Mouse (Mus musculus) kidney, adult 2 months (tissue): ENCODE results near the gene Mcu. TPM values are rescaled to one million over a fixed set of nuclear protein-coding genes. Genes with fewer than 3 reads are reported as not detected.

Source experiments
- DNase-seq: peaks from one replicate; pipeline ENCODE4 v3.0.0; 2021
- H3K27ac ChIP-seq: fragments of 200-500 bp; 2 replicates; pipeline ENCODE4 v1.5.1; 2012; ENCODE audit warnings: low read depth, low read length, control low read depth, inconsistent platforms; ENCODE audit not compliant: insufficient read depth
- H3K27me3 ChIP-seq: fragments of 200-500 bp; replicated peaks from 2 replicates; pipeline ENCODE4 v1.6.1; 2012; ENCODE audit warnings: mild to moderate bottlenecking, moderate library complexity, low read length, inconsistent platforms; ENCODE audit not compliant: control insufficient read depth, insufficient read depth
- H3K36me3 ChIP-seq: fragments of 200-500 bp; 2 replicates; pipeline ENCODE4 v1.6.1; 2012; ENCODE audit warnings: mild to moderate bottlenecking, moderate library complexity, low read length, inconsistent platforms; ENCODE audit not compliant: control insufficient read depth, insufficient read depth
- H3K4me1 ChIP-seq: fragments of 200-500 bp; 2 replicates; pipeline ENCODE4 v1.6.1; 2011; ENCODE audit warnings: low read length; ENCODE audit not compliant: control insufficient read depth, insufficient read depth
- H3K4me3 ChIP-seq: fragments of 200-500 bp; 2 replicates; pipeline ENCODE4 v1.5.1; 2011; ENCODE audit warnings: mild to moderate bottlenecking, low read depth, low read length, control low read depth; ENCODE audit not compliant: insufficient read depth
- CTCF ChIP-seq: fragments of 200-500 bp; conservative IDR thresholded peaks from 2 replicates; pipeline ENCODE4 v1.5.1; 2011; ENCODE audit warnings: low read depth, mild to moderate bottlenecking, control low read depth, low read length, moderate library complexity, mixed read lengths; ENCODE audit not compliant: insufficient read depth, insufficient read length
- POLR2A ChIP-seq: fragments of 200-500 bp; IDR thresholded peaks from one replicate; pipeline ENCODE4 v1.6.1; 2011; ENCODE audit warnings: low read depth, low read length, control low read depth
- WGBS: fragments of 180-500 bp; shearing (Covaris S2); methylation state at CpG from one replicate; pipeline ENCODE4 v1.1.7; 2018; 5-methylcytosine and 5-hydroxymethylcytosine counted together
- polyA plus RNA-seq: library from polyadenylated mRNA; depleted of rRNA; stranded (reverse); fragments of >200 nt; gene quantifications from 2 replicates; pipeline ENCODE4 v1.2.3, GENCODE M21; 2012

The Mcu gene
- polyA plus RNA-seq, 1 experiment, result 16.2 TPM

GRCm38 (mm10) chr10:59459767-59460166 lies 156.7 kb downstream of the Mcu start:
- Histone ChIP-seq H3K27me3 (no peaks in the 10 kb centered on the region), H3K27ac (no peak overlapping the region), H3K4me3 (no peak overlapping the region), H3K36me3 (no peaks in the 10 kb centered on the region), H3K4me1 (0 out of 2 replicates have a peak, but pooled peaks cover 2% of the 10 kb centered on the region)
- TF ChIP-seq CTCF (no peak), POLR2A (no peak)
- peak; percentile 33 for DNase-seq
- WGBS, result 76% methylated on average over 12 of the region's 12 CpGs

- Histone ChIP-seq H3K4me3 (no peak overlapping the region), H3K27me3 (no peaks in the 10 kb centered on the region), H3K27ac (no peak overlapping the region), H3K4me1 (no peaks in the 10 kb centered on the region), H3K36me3 (no peaks in the 10 kb centered on the region)
- no peak for TF ChIP-seq CTCF
- TF ChIP-seq POLR2A, result no peak
- DNase-seq, result no peak
- WGBS, result 97% methylated on average over 15 of the region's 15 CpGs
Observed at GRCm38 (mm10) chr10:59454631-59455030, 161.9 kb downstream of the Mcu start.

DNA sequence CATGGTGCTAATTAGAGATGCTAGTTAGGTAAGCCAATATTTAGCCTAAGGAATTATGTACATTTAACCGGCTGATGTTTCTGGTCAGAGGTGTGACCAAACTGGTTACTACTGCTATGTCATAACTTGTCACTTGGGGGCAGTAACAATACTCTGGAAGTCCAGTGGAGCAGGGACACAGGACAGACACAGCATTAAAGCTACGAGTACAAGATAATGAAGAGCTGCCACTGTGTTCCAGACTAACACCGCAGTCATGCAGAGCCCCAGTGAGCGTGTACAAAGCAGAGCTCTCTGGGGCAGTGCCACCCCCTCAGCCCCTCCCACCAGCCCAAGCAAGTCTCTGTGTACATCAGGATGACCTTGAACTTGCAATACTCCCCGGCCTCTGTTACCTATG lies 164.7 kb downstream of the Mcu start:
- H3K27me3 ChIP-seq, result no peaks in the 10 kb centered on the region
- peak; percentile 48 for DNase-seq
- no peaks in the 10 kb centered on the region for H3K36me3 ChIP-seq
- no peak overlapping the region for H3K27ac ChIP-seq
- WGBS, result 46% methylated on average over 5 of the region's 5 CpGs
- H3K4me1 ChIP-seq, result no peaks in the 10 kb centered on the region
- peak; percentile 54 for TF ChIP-seq CTCF
- TF ChIP-seq POLR2A, result no peak
- H3K4me3 ChIP-seq, result no peak overlapping the region

DNA sequence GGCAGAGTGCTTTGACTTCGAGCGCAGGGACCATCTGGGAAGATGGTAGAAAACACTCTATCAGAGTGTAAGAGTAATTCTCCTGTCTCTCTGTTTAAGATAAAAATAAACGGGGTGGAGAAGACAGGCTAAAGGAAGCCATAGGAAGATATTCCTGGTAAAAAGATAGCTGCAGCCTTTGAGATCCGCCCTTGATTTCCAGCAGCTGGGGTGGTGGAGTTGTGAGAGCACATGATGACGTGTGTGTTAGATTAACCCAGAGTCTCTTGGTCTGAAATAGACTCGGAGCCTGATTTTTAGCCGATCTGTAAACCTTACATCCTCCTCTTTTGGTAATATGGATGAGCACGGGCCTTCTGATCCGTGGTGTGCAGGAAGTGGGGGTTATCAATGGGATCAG lies 168.9 kb downstream of the Mcu start:
- no peaks in the 10 kb centered on the region for H3K36me3 ChIP-seq
- 68% methylated on average over 9 of the region's 9 CpGs for WGBS

DNA sequence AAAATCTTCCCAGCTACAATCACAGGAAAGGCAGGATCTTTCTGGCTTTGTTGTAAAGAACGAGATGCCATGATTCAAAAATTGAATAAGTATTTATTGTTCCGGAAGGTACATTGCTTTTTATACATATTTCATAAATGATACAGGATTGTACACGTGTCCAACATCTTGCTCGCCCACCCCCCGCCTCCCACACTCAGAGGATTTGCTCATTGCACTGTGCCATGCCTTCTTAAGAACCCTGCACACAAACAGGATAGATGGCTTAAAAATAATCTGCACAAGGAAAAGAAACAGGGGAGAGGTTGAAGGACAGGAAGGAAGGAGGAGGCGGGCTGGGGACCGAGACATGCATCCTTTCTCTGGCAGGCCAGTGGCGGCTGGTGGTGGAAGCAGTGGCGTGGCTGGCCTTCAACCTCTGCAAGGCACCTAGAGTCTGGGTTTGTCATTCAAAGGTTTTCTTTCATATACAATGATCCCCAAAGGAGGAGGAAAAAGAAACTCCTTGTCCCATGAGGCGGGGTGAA lies 169.5 kb downstream of the Mcu start:
- no peak for TF ChIP-seq CTCF
- TF ChIP-seq POLR2A, result no peak

More for the DNA sequence above, 168.9 kb downstream of the Mcu start:
- H3K27me3 ChIP-seq, result no peaks in the 10 kb centered on the region
- TF ChIP-seq CTCF (no peak), POLR2A (no peak)
- H3K4me3 ChIP-seq, result no peak overlapping the region
- DNase-seq, result no peak
- no peaks in the 10 kb centered on the region for H3K4me1 ChIP-seq
- H3K27ac ChIP-seq, result no peak overlapping the region

DNA sequence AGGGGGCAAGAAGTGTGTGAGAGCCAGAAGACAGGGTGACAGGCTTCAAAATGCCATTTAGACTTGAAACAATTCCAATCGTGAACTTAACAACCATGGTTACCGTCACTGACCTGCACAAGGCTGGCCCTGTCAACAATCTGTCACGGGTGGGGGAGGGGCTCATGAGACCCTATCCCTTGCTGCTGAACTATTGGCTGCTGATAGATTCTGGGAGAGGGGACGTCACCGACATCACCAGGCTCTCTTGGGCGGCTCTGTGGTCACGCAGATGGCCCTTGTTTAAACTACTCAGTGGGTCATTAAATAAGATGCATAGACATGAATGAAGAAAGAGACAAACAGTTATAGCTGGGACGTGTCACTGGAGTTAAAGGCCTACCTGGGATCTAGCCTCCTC lies 171.9 kb downstream of the Mcu start:
- WGBS, result 71% methylated on average over 8 of the region's 8 CpGs
- DNase-seq, result no peak
- TF ChIP-seq CTCF (no peak), POLR2A (no peak)
- Histone ChIP-seq H3K4me3 (no peak overlapping the region), H3K4me1 (no peaks in the 10 kb centered on the region; the same call in 1 of the 2 replicates), H3K36me3 (no peaks in the 10 kb centered on the region), H3K27ac (no peak overlapping the region), H3K27me3 (no peaks in the 10 kb centered on the region)

More for the DNA sequence above, 169.5 kb downstream of the Mcu start:
- no peak overlapping the region for H3K27ac ChIP-seq
- no peaks in the 10 kb centered on the region for H3K4me1 ChIP-seq
- DNase-seq, result no peak
- 78% methylated on average over 10 of the region's 10 CpGs for WGBS
- no peaks in the 10 kb centered on the region for H3K27me3 ChIP-seq
- H3K36me3 ChIP-seq, result no peaks in the 10 kb centered on the region
- no peak overlapping the region for H3K4me3 ChIP-seq

DNA sequence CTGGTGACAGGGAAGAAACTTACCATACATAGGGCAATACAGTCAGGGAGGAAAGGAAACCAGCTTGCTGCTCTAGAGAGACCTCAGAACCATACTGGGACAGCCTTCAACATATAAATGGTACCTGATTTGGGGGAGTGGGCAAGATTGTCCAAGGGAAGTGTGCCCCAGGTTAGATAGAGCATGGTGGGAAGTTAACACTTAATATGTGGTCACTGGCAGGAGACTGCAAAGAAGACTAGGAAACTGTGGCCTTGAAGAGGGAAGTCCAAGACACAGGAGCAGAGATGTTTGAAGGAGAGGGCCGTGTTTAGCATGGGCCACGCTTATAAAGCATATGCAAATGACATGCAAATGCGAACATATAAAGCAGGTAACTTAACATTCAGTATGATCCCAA lies 172.4 kb downstream of the Mcu start:
- no peak for DNase-seq
- H3K27ac ChIP-seq, result no peak overlapping the region
- TF ChIP-seq POLR2A (no peak), CTCF (no peak)
- WGBS, result 86% methylated on average over 3 of the region's 3 CpGs
- H3K36me3 ChIP-seq, result no peaks in the 10 kb centered on the region
- H3K4me1 ChIP-seq, result peaks cover 2% of the 10 kb centered on the region; the same call in 1 of the 2 replicates
- no peak overlapping the region for H3K4me3 ChIP-seq
- H3K27me3 ChIP-seq, result no peaks in the 10 kb centered on the region
